Mouse (Mus musculus): Measurements from ENCODE around the gene Tmem14a. TPM values are rescaled to one million over a fixed set of nuclear protein-coding genes. Genes with fewer than 3 reads are reported as not detected.
"Not testable (repeated sequence)": the region's sequence is repeated elsewhere in the genome, so short reads cannot be mapped to it uniquely, and the experiment has no call there.

The Tmem14a gene
- polyA plus RNA-seq, 1 experiment, result 23.9 TPM

GRCm38 (mm10) chr1:21252566-21253302 is 34.4 kb downstream of the Tmem14a start:
- DNase-seq (ENCODE audit: low spot score), result no peak

GRCm38 (mm10) chr1:21253303-21253650 is 34.9 kb downstream of the Tmem14a start:
- DNase-seq (ENCODE audit: low spot score), result no peak

GRCm38 (mm10) chr1:21253856-21254255 is 35.5 kb downstream of the Tmem14a start:
- DNase-seq (ENCODE audit: low spot score), result no peak

- no peak for DNase-seq (ENCODE audit: low spot score)
Measured at GRCm38 (mm10) chr1:21255625-21256345, 37.4 kb downstream of the Tmem14a start.

- no peak for DNase-seq (ENCODE audit: low spot score)
Measured at GRCm38 (mm10) chr1:21256391-21256790, 38.0 kb downstream of the Tmem14a start.

- no peak for DNase-seq (ENCODE audit: low spot score)
Measured at GRCm38 (mm10) chr1:21256871-21257270, 38.5 kb downstream of the Tmem14a start.

- not testable (repeated sequence) for DNase-seq (ENCODE audit: low spot score)
Measured at GRCm38 (mm10) chr1:21259981-21260380, 41.6 kb downstream of the Tmem14a start.

GRCm38 (mm10) chr1:21262401-21262800 is 44.0 kb downstream of the Tmem14a start:
- DNase-seq (ENCODE audit: low spot score), result no peak

- no peak for DNase-seq (ENCODE audit: low spot score)
Measured at GRCm38 (mm10) chr1:21263986-21264385, 45.6 kb downstream of the Tmem14a start.

GRCm38 (mm10) chr1:21264747-21265146 is 46.4 kb downstream of the Tmem14a start:
- DNase-seq (ENCODE audit: low spot score), result no peak

- no peak for DNase-seq (ENCODE audit: low spot score)
Measured at GRCm38 (mm10) chr1:21266766-21267165, 48.4 kb downstream of the Tmem14a start.

GRCm38 (mm10) chr1:21267466-21267865 is 49.1 kb downstream of the Tmem14a start:
- DNase-seq (ENCODE audit: low spot score), result not testable (repeated sequence)

- DNase-seq (ENCODE audit: low spot score), result peak; percentile 70
Measured at GRCm38 (mm10) chr1:21271343-21272055, 53.1 kb downstream of the Tmem14a start.

GRCm38 (mm10) chr1:21272056-21272431 is 53.7 kb downstream of the Tmem14a start:
- DNase-seq (ENCODE audit: low spot score), result no peak

- DNase-seq (ENCODE audit: low spot score), result no peak
Measured at GRCm38 (mm10) chr1:21273091-21273490, 54.7 kb downstream of the Tmem14a start.

- DNase-seq (ENCODE audit: low spot score), result no peak
Measured at GRCm38 (mm10) chr1:21274437-21275040, 56.2 kb downstream of the Tmem14a start.

GRCm38 (mm10) chr1:21275366-21275765 is 57.0 kb downstream of the Tmem14a start:
- not testable (repeated sequence) for DNase-seq (ENCODE audit: low spot score)

- DNase-seq (ENCODE audit: low spot score), result not testable (repeated sequence)
Measured at GRCm38 (mm10) chr1:21276158-21276557, 57.8 kb downstream of the Tmem14a start.

Measured in urinary bladder, adult 2 months (tissue).